Mouse (Mus musculus) forebrain, embryonic 16.5 days (tissue): ENCODE data around the gene Defb41. TPM values are rescaled to one million over a fixed set of nuclear protein-coding genes. Genes with fewer than 3 reads are reported as not detected.
"Not testable (repeated sequence)": the region's sequence is repeated elsewhere in the genome, so short reads cannot be mapped to it uniquely, and the experiment has no call there.

Experiments
- ATAC-seq: fragments of 200-750 bp; cut with Nextera tagmentation; 2 replicates; pipeline ENCODE4 v1.8.0; 2017; ENCODE audit warnings: mild to moderate bottlenecking, moderate library complexity
- H3K27ac ChIP-seq: fragments of 300-500 bp; sonication (generic); 2 replicates; pipeline ENCODE4 v1.5.1; 2014; ENCODE audit warnings: low read length, control low read depth
- H3K27me3 ChIP-seq: fragments of 300-500 bp; sonication (generic); replicated peaks from 2 replicates; pipeline ENCODE4 v1.6.1; 2014; ENCODE audit warnings: low read length; ENCODE audit not compliant: control insufficient read depth, insufficient read depth
- H3K36me3 ChIP-seq: fragments of 300-500 bp; sonication (generic); 2 replicates; pipeline ENCODE4 v1.6.1; 2014; ENCODE audit not compliant: control insufficient read depth, insufficient read depth
- H3K4me1 ChIP-seq: fragments of 300-500 bp; sonication (generic); replicated peaks from 2 replicates; pipeline ENCODE4 v1.6.1; 2014; ENCODE audit warnings: low read length; ENCODE audit not compliant: control insufficient read depth, insufficient read depth
- H3K4me2 ChIP-seq: fragments of 300-500 bp; sonication (generic); 2 replicates; pipeline ENCODE4 v1.6.1; 2014; ENCODE audit warnings: mild to moderate bottlenecking, low read length, control low read depth
- H3K4me3 ChIP-seq: fragments of 300-500 bp; sonication (generic); replicated peaks from 2 replicates; pipeline ENCODE4 v1.5.1; 2014; ENCODE audit warnings: mild to moderate bottlenecking, low read length, control low read depth
- H3K9ac ChIP-seq: fragments of 300-500 bp; sonication (generic); replicated peaks from 2 replicates; pipeline ENCODE4 v1.6.1; 2014; ENCODE audit warnings: low read depth, low read length, control low read depth
- H3K9me3 ChIP-seq: fragments of 300-500 bp; sonication (generic); 2 replicates; pipeline ENCODE4 v1.6.1; 2016; ENCODE audit warnings: low read length; ENCODE audit not compliant: control insufficient read depth
- WGBS: fragments of 180-500 bp; shearing (Covaris S2); extraction: QIAGEN DNeasy Blood & Tissue Kit; methylation state at CpG from one replicate; pipeline ENCODE4 v1.1.7; 2014; 5-methylcytosine and 5-hydroxymethylcytosine counted together
- polyA plus RNA-seq: library from polyadenylated mRNA; unstranded; fragments of >200 nt; fragmentation: Nextera tagmentation; extraction: Ambion mirVana; gene quantifications from 2 replicates; pipeline ENCODE4 v1.2.1, GENCODE M21; 2015

The Defb41 gene
- polyA plus RNA-seq, result not detected in 2 replicates

DNA sequence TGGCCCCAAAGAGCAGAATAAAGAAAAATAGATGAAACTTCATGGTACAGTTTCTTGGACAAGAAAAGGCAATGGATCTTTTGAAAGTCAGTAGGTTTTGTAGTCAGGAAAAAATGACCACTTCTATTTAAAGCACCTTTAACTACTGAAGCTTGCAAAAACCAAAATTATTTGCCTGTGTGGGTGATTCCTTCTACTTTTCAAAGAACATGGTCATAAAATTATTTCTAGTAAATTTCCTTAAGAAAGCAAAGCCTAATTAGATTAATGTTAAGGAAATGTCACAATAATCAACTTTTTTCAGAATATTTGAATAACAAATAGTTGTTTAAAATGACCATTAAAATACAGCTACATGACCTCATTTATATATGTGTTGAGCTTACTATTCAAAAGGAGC lies at the start of gene Defb41:
Defb41 (minus strand) TSS at position 101 of the 400 bp plus-strand sequence.
- ATAC-seq, result no peak
- Histone ChIP-seq H3K27me3 (no peaks in the 10 kb centered on the region), H3K9me3 (no peaks in the 10 kb centered on the region)

DNA sequence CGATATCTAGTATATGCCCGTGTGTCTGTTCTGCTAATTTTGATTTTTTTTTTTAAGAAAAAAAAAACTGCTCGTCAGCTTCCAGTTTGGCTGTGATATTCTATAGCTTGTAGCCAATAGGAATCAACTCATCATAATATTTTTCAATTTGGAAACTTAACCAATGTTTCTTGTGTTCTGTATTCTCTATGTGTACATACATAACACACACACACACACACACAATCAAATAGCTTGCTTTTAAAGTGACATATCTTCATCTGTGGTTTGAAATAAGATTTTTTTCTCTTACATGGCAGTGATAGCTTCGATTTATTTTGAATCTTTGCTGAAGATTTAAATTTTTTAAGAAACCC lies 43.5 kb upstream of the Defb41 start:
- no peak overlapping the region for H3K9ac ChIP-seq
- peak; percentile 65 for ATAC-seq
- H3K4me3 ChIP-seq, result no peak overlapping the region
- H3K9me3 ChIP-seq, result no peaks in the 10 kb centered on the region
- 61% methylated on average over 4 of the region's 4 CpGs for WGBS
- no peaks in the 10 kb centered on the region for H3K27me3 ChIP-seq
- no peaks in the 10 kb centered on the region for H3K36me3 ChIP-seq
- H3K27ac ChIP-seq, result peak overlapping the region; percentile 53
- no peaks in the 10 kb centered on the region; the same call in 1 of the 2 replicates for H3K4me1 ChIP-seq
- peak overlapping the region; percentile 16; the same call in 1 of the 2 replicates for H3K4me2 ChIP-seq

More for the DNA sequence above, at the start of gene Defb41:
- Histone ChIP-seq H3K4me3 (no peak within 1 kb of the TSS), H3K4me2 (no peak within 1 kb of the TSS), H3K4me1 (no peaks in the 10 kb centered on the region), H3K36me3 (no peaks in the 10 kb centered on the region), H3K27ac (no peak within 1 kb of the TSS), H3K9ac (no peak within 1 kb of the TSS)

DNA sequence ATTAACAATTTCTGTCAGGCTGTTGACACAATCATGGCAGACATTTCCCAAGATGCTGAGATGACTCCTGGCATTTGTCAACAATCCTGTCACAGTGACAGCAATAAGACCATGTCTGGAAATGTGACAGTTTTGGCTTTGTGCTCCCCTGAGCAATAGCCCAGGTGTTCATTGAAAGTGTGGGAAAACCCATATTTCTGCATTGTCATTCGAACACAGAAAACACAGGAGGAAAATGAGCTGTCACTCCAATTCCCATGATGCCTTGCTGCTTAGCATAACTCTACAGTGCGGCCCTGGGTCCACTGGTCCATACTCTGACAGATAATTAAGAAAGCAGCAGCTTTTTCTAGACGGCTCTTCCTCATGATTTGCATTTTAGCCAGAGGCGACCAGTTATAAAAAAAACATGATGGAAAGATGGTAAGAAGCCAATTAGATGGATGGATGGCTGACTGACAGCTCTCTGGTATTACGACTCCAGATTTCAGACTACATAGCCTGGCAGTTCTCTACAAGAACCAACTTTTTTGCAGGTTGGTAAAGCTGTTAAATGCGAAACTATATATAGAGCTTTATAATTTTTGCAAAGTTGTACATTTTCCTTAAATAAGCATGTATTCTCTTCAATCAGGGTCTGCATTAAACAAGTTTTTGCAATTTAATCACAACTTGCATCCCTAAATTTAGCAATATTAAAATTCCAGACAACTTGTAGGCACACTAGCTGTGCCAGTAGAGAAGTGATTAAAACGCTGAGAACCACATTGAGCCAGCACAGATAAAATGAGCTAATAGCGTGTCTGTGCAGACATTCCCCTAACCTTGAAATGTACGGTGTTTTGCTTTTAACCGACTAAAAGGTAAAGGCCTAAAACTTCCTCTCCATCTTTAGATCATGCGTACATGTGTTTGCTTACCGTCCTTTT lies 42.9 kb upstream of the Defb41 start:
- H3K4me1 ChIP-seq, result no peaks in the 10 kb centered on the region; the same call in 1 of the 2 replicates
- H3K27me3 ChIP-seq, result no peaks in the 10 kb centered on the region
- no peak overlapping the region for H3K9ac ChIP-seq
- no peaks in the 10 kb centered on the region for H3K9me3 ChIP-seq
- H3K4me2 ChIP-seq, result peak overlapping the region; percentile 16; the same call in 1 of the 2 replicates
- ATAC-seq, result peak; percentile 88
- WGBS, result 62% methylated on average over 12 of the region's 12 CpGs
- H3K36me3 ChIP-seq, result no peaks in the 10 kb centered on the region
- no peak overlapping the region for H3K4me3 ChIP-seq
- peak overlapping the region; percentile 53 for H3K27ac ChIP-seq

DNA sequence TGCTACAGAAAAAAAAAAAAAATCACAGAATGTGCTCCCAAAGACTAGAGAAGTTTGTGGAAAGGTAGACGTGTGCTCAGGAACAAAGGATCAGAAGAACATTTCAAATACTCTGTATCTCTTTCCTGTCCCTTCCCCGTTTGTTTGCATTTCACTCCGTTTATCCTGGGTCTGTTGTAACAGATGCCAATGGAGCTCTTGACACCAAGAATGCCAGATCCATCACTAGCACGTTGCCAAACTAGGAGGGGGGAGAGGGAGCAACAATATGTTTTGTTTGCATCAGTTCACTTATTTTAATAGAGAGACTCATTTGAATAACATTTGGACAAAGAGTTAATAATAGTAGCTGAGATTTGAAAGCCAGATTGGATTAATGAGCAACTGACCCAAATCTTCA lies 27.6 kb upstream of the Defb41 start:
- ATAC-seq, result peak; percentile 82
- Histone ChIP-seq H3K9ac (no peak overlapping the region), H3K9me3 (no peaks in the 10 kb centered on the region), H3K4me1 (peaks cover 2% of the 10 kb centered on the region; the same call in 1 of the 2 replicates), H3K36me3 (no peaks in the 10 kb centered on the region), H3K4me2 (no peak overlapping the region), H3K27me3 (no peaks in the 10 kb centered on the region), H3K4me3 (no peak overlapping the region), H3K27ac (no peak overlapping the region; the same call in 1 of the 2 replicates)
- 20% methylated on average over 4 of the region's 4 CpGs for WGBS

DNA sequence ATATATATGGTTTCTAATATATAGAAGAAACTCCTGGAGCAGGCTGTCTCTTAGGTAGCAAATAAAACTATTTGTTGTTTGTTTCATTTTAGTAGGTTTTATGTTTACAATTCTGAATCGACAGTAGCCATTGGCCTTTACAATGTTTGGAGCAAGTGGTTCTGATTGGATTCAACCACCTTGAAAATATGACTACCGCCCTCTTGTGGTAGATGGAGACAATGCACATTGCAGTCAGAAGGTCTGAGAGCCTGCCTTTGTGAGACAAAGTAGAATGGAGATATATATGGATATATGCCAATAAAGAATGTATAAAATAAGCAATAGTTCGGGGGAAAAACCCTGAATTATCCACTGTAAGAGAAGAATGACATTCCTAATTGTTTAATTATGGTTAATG lies 23.9 kb upstream of the Defb41 start:
- Histone ChIP-seq H3K36me3 (no peaks in the 10 kb centered on the region), H3K4me2 (no peak overlapping the region), H3K27me3 (no peaks in the 10 kb centered on the region), H3K9ac (no peak overlapping the region), H3K9me3 (no peaks in the 10 kb centered on the region), H3K4me1 (peaks cover 2% of the 10 kb centered on the region; the same call in 1 of the 2 replicates), H3K4me3 (no peak overlapping the region), H3K27ac (no peak overlapping the region)
- WGBS, result 39% methylated on average over 3 of the region's 3 CpGs
- no peak for ATAC-seq

DNA sequence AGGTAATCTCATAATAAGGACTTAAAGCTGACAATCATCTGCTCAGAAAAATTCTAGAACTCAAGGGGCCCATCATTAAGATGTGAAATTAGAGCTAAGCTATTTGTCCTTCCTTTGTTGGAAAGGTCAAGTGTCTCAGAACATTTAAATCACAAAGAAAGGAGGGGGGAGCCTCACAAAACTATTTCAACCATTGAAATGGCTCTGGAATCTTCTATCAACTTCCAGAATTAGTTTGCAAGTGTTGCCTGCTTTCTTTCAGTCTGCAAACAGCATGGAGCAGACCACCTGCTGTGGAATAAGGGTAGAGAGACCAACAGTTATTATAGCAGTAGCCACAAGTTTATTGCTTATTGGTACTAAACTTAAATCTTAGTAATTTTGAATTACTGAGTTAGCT lies 22.4 kb upstream of the Defb41 start:
- H3K4me2 ChIP-seq, result no peak overlapping the region
- no peaks in the 10 kb centered on the region for H3K27me3 ChIP-seq
- H3K36me3 ChIP-seq, result no peaks in the 10 kb centered on the region
- no peak overlapping the region for H3K9ac ChIP-seq
- no peaks in the 10 kb centered on the region for H3K9me3 ChIP-seq
- no peak for ATAC-seq
- H3K4me1 ChIP-seq, result peaks cover 2% of the 10 kb centered on the region; the same call in 1 of the 2 replicates
- H3K4me3 ChIP-seq, result no peak overlapping the region
- no peak overlapping the region for H3K27ac ChIP-seq

DNA sequence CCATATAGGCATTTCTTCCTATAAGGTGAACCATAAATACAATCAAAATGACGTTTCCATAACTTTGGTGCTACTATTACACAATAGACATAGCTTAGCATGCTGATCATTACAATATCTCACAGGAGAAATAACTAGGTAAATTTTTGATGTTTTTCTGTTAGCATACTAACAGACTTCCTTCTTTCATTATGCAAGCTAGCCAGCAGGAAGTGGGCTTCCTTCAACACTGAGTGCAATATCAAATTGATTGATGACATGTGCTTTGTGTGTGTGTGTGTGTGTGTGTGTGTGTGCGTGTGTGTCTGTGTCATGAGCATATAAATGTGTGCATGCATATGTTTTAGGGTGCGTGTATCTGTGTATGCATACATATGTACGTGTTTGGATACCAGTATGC lies 6.2 kb upstream of the Defb41 start:
- H3K4me3 ChIP-seq, result no peak overlapping the region
- H3K36me3 ChIP-seq, result no peaks in the 10 kb centered on the region
- no peak overlapping the region for H3K9ac ChIP-seq
- no peak overlapping the region for H3K27ac ChIP-seq
- no peaks in the 10 kb centered on the region for H3K4me1 ChIP-seq
- H3K4me2 ChIP-seq, result no peak overlapping the region
- no peak for ATAC-seq
- no peaks in the 10 kb centered on the region for H3K9me3 ChIP-seq
- H3K27me3 ChIP-seq, result no peaks in the 10 kb centered on the region
- 86% methylated on average over 4 of the region's 4 CpGs for WGBS

DNA sequence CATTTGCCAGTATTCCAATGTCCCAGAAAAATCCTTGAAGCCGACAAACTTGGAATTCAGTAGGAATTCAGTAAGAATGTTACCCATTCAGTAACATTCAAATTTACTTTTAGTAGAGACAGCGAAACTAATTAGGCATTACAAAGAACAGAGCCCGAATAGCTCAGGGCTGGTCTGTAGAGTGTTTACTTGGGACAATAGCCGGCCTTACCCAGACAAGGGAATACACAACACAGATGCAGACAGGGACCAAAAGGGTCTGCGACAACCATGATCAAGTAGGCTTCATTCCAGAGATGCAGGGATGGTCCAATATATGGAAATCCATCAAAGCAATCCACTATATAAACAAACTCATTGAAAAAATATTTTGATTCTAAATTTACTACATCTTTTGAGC lies 3.9 kb upstream of the Defb41 start:
- H3K4me2 ChIP-seq, result no peak overlapping the region
- no peak for ATAC-seq
- H3K36me3 ChIP-seq, result no peaks in the 10 kb centered on the region
- H3K9ac ChIP-seq, result no peak overlapping the region
- 36% methylated on average over 5 of the region's 5 CpGs for WGBS
- H3K27me3 ChIP-seq, result no peaks in the 10 kb centered on the region
- H3K9me3 ChIP-seq, result no peaks in the 10 kb centered on the region
- H3K4me1 ChIP-seq, result no peaks in the 10 kb centered on the region
- no peak overlapping the region for H3K27ac ChIP-seq
- H3K4me3 ChIP-seq, result no peak overlapping the region

DNA sequence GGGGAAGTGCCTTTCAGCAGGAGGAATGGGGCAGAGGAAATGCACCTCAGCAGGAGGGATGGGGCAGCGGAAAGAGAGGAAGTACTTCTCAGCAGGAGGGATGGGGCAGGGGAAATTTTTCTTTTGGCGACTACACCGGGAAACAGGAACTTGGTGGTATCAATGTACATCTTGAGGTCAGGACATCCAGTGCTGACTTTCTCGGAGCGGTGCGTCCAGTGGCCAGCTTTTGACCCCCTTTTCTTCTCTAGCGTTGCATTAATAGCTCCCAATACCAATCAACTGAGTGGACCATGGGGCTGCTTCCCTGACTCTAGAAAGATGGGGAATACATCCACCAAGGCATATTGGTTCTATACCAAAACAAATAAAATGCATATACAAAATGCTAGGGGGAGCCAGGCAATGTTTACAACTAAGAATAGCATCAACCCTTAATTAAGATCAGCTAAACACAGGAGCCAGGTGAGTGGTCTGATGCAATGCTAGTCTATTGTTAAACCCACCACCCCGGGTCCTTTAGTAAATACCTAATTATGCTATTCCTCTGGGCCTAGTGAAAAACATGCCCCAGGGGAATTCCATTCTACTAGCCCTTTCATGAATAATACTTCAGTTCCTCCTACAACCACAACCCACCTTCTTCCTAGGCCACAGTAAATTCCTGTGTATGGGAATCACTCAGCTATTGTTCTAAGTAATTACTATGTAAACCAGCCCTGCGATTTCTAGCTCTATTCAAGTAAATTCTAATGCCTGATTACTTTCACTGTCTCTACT lies 18.9 kb downstream of the Defb41 start:
- WGBS, result 81% methylated on average over 9 of the region's 9 CpGs
- not testable (repeated sequence) for H3K4me1 ChIP-seq

More for the DNA sequence above, 18.9 kb downstream of the Defb41 start:
- not testable (repeated sequence) for H3K9me3 ChIP-seq, ATAC-seq, H3K27ac ChIP-seq, H3K9ac ChIP-seq, H3K27me3 ChIP-seq, H3K4me2 ChIP-seq, H3K36me3 ChIP-seq, H3K4me3 ChIP-seq
